Mouse (Mus musculus) spleen, postnatal 0 days (tissue): ENCODE measurements around the gene Ucp1. TPM values are rescaled to one million over a fixed set of nuclear protein-coding genes. Genes with fewer than 3 reads are reported as not detected.

Experiments used
- polyA plus RNA-seq: library from polyadenylated mRNA; unstranded; fragments of >200 nt; fragmentation: Nextera tagmentation; extraction: Ambion mirVana; gene quantifications from 2 replicates; pipeline ENCODE4 v1.2.1, GENCODE M21; 2015

Ucp1 gene
- not detected in 2 replicates for polyA plus RNA-seq

DNA sequence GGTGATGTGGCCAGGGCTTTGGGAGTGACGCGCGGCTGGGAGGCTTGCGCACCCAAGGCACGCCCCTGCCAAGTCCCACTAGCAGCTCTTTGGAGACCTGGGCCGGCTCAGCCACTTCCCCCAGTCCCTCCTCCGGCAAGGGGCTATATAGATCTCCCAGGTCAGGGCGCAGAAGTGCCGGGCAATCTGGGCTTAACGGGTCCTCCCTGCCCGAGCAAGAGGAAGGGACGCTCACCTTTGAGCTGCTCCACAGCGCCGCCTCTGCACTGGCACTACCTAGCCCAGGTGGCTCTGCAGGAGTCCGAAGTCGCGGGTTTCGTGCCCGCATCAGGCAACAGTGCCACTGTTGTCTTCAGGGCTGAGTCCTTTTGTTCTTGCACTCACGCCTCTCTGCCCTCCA, at the start of gene Ucp1:
Gene Ucp1 (plus strand): TSS at position 177 of the 400 bp plus-strand sequence.

GRCm38 (mm10) chr8:83331899-83332697, 41.9 kb downstream of the Ucp1 start, which contains the start of gene Elmod2:
TSS of gene Elmod2 (minus strand) at chr8:83332486.

Other genes with a start within 250 kb of the Ucp1 start
- gene Tbc1d9, start 125.0 kb upstream of the Ucp1 start, polyA plus RNA-seq = 0.81 and 0.95 TPM in 2 replicates
- gene Gm10645, start 124.2 kb upstream of the Ucp1 start, polyA plus RNA-seq = 0.28 and 0.67 TPM in 2 replicates
- gene Elmod2, start 42.1 kb downstream of the Ucp1 start, polyA plus RNA-seq = 5.6 TPM in 2 replicates
- gene Mgat4d, start 58.1 kb downstream of the Ucp1 start, polyA plus RNA-seq = not detected in 2 replicates
- gene Clgn, start 99.5 kb downstream of the Ucp1 start, polyA plus RNA-seq = 0.72 and 0.81 TPM in 2 replicates
- gene Scoc, start 168.0 kb downstream of the Ucp1 start, polyA plus RNA-seq = 84.7 and 96.6 TPM in 2 replicates
- gene Olfr370, start 245.4 kb downstream of the Ucp1 start, polyA plus RNA-seq = not detected in 2 replicates